ENCODE assay signal across 8 mouse cellular contexts in genomic region chr11:69398059-69398458, GRCm38 (mm10). TPM values are rescaled to one million over a fixed set of nuclear protein-coding genes. Genes with fewer than 3 reads are reported as not detected.
DNase-seq lines count a peak whose midpoint lies in the region; ATAC-seq and TF ChIP-seq lines count a peak whose summit lies in the region.

Tmem88 (minus strand) TSS chr11:69398234.

- TF ChIP-seq CTCF in left cerebral cortex, adult 2 months (IDR thresholded peaks at IDR 0.05), result no peak
- TF ChIP-seq CTCF in liver, embryonic 14.5 days (IDR thresholded peaks at IDR 0.05; ENCODE audit: low read depth), result no peak

- intact Hi-C loops in left cerebral cortex, adult 2 months (cut with DNase I), result no loop called here
- intact Hi-C loops in gastrocnemius, postnatal 36 days (cut with DNase I), result no loop called here

- peak within 1 kb of the TSS; percentile 96 for H3K9ac ChIP-seq in intestine, embryonic 14.5 days (ENCODE audit: low read length)
- H3K9ac ChIP-seq in liver, embryonic 14.5 days (replicated peaks), result 0 out of 2 replicates have a peak within 1 kb of the TSS, but pooled peaks have one; percentile 28

- no peak for DNase-seq in left cerebral cortex, adult 2 months (ENCODE audit: extremely low spot score in 1 of 2, low spot score in 2 of 2)
- no peak for DNase-seq in left cerebral cortex, adult 11 months (ENCODE audit: low spot score)
- DNase-seq in cerebellum, adult 9-10 months, result peak; percentile 69
- DNase-seq in gastrocnemius, postnatal 36 days, result peak; percentile 20 to 47
- peak; percentile 66 for DNase-seq in intestine, embryonic 14.5 days (ENCODE audit: low spot score)
- DNase-seq in liver, embryonic 14.5 days (ENCODE audit: low read depth in 3 of 3, low spot score in 3 of 3), result no peak
- DNase-seq in retina, postnatal 1 day, result peak; percentile 35
- no peak for DNase-seq in spleen, postnatal 36 days (ENCODE audit: low spot score in 2 of 2)

- peaks cover 37% of the 10 kb centered on the region for H3K36me3 ChIP-seq in intestine, embryonic 14.5 days (ENCODE audit: control insufficient read depth, insufficient read depth, low read length)
- peaks cover 3% of the 10 kb centered on the region; the same call in 1 of the 2 replicates for H3K36me3 ChIP-seq in liver, embryonic 14.5 days (replicated peaks; ENCODE audit: control insufficient read depth, insufficient read depth, low read depth)

- no peak for ATAC-seq in intestine, embryonic 14.5 days (replicated peaks; ENCODE audit: low FRiP score, low TSS enrichment, low read depth)
- no peak for ATAC-seq in liver, embryonic 14.5 days (ENCODE audit: insufficient read depth)

- WGBS in intestine, embryonic 14.5 days, result 2% methylated on average over 15 of the region's 16 CpGs
- 27% methylated on average over 16 of the region's 16 CpGs for WGBS in liver, embryonic 14.5 days (ENCODE audit: insufficient replicate concordance)

- H3K9me3 ChIP-seq in intestine, embryonic 14.5 days (ENCODE audit: control insufficient read depth, low read length), result no peaks in the 10 kb centered on the region
- no peaks in the 10 kb centered on the region for H3K9me3 ChIP-seq in liver, embryonic 14.5 days (ENCODE audit: control insufficient read depth, low read length)

- H3K27ac ChIP-seq in left cerebral cortex, adult 2 months, result peak within 1 kb of the TSS; percentile 98
- H3K27ac ChIP-seq in intestine, embryonic 14.5 days (ENCODE audit: low read depth), result peak within 1 kb of the TSS; percentile 97
- H3K27ac ChIP-seq in liver, embryonic 14.5 days, result no peak within 1 kb of the TSS

- TF ChIP-seq EP300 in liver, embryonic 14.5 days (IDR thresholded peaks at IDR 0.05; ENCODE audit: low read depth), result no peak

- peak within 1 kb of the TSS; percentile 72 for H3K4me2 ChIP-seq in intestine, embryonic 14.5 days (ENCODE audit: low read length)
- peak within 1 kb of the TSS; percentile 94 for H3K4me2 ChIP-seq in liver, embryonic 14.5 days (ENCODE audit: low read depth)

- peak within 1 kb of the TSS; percentile 69 for H3K4me3 ChIP-seq in left cerebral cortex, adult 2 months
- peak within 1 kb of the TSS; percentile 70 for H3K4me3 ChIP-seq in intestine, embryonic 14.5 days (ENCODE audit: low read depth, low read length)
- peak within 1 kb of the TSS; percentile 1 to 39 for H3K4me3 ChIP-seq in liver, embryonic 14.5 days (ENCODE audit: insufficient read depth in 1 of 2, low read depth in 2 of 2, low read length in 2 of 2)

- H3K27me3 ChIP-seq in intestine, embryonic 14.5 days (replicated peaks; ENCODE audit: control insufficient read depth, insufficient read depth, low read length), result no peaks in the 10 kb centered on the region
- H3K27me3 ChIP-seq in liver, embryonic 14.5 days (ENCODE audit: control insufficient read depth, insufficient read depth, low read length), result no peaks in the 10 kb centered on the region

- H3K4me1 ChIP-seq in intestine, embryonic 14.5 days (replicated peaks; ENCODE audit: control insufficient read depth, insufficient read depth, low read length), result peaks cover 24% of the 10 kb centered on the region
- peaks cover 6 to 15% of the 10 kb centered on the region in 2 experiments for H3K4me1 ChIP-seq in liver, embryonic 14.5 days (replicated peaks; ENCODE audit: control insufficient read depth in 2 of 2, insufficient read depth in 2 of 2, low read length in 1 of 2)

RNA-seq across cellular contexts. Expression of gene Tmem88, which starts in this region (rescaled TPM):
- total RNA-seq in left cerebral cortex, adult 2 months (2021), result 1 to 10 TPM; 2.9 to 3.8 TPM
- 1 to 10 TPM; 6.3 to 7.9 TPM for total RNA-seq in gastrocnemius, postnatal 36 days (2021)
- 34.8 and 38.4 TPM in 2 replicates for polyA plus RNA-seq in intestine, embryonic 14.5 days (2014; fragmentation: Nextera tagmentation; extraction: Ambion mirVana)
- 3.7 and 5.3 TPM in 2 replicates for polyA plus RNA-seq in liver, embryonic 14.5 days (2012; rRNA removed)
- polyA plus RNA-seq in liver, embryonic 14.5 days (2014; fragmentation: Nextera tagmentation; extraction: Ambion mirVana), result 4.6 TPM in 2 replicates

Comparison
In these comparisons a context has a peak if more than half of its experiments do, and no peak if none do; other contexts are left out.
1. DNase-seq: peak in cerebellum, adult 9-10 months (single experiment), gastrocnemius, postnatal 36 days (2 of 2), intestine, embryonic 14.5 days (single experiment) and retina, postnatal 1 day (single experiment); none in left cerebral cortex, adult 2 months (0 of 2), left cerebral cortex, adult 11 months (single experiment), liver, embryonic 14.5 days (0 of 3) and spleen, postnatal 36 days (0 of 2).
2. H3K4me3 ChIP-seq: peak in every context shown above with its lines; median percentile 70 in intestine, embryonic 14.5 days; 69 in left cerebral cortex, adult 2 months; 20 in liver, embryonic 14.5 days.